Mouse (Mus musculus) heart, embryonic 14.5 days (tissue): ENCODE results near the gene Snrpc. TPM values are rescaled to one million over a fixed set of nuclear protein-coding genes. Genes with fewer than 3 reads are reported as not detected.

ENCODE experiments used
- ATAC-seq: fragments of 200-750 bp; cut with Nextera tagmentation; 2 replicates; pipeline ENCODE4 v1.8.0; 2017; ENCODE audit warnings: low read depth, moderate TSS enrichment; ENCODE audit not compliant: insufficient number of reproducible peaks, insufficient read depth, low FRiP score
- H3K27ac ChIP-seq, 2 experiments: fragments of 200-500 bp in 1 of 2; fragments of 300-500 bp in 1 of 2; sonication (generic) in 1 of 2; replicated peaks in 1 of 2; 2 replicates each; pipeline ENCODE4 v1.5.1; 2012 to 2014; ENCODE audit warnings: low read depth in 2 of 2, low read length in 2 of 2, control low read depth in 1 of 2, mild to moderate bottlenecking in 1 of 2, mixed read lengths in 1 of 2; ENCODE audit not compliant: control insufficient read depth in 1 of 2, insufficient read depth in 1 of 2
- H3K27me3 ChIP-seq: fragments of 300-500 bp; sonication (generic); 2 replicates; pipeline ENCODE4 v1.6.1; 2014; ENCODE audit warnings: mild to moderate bottlenecking, low read length, control low read depth; ENCODE audit not compliant: control insufficient read depth, insufficient read depth
- H3K36me3 ChIP-seq: fragments of 300-500 bp; sonication (generic); 2 replicates; pipeline ENCODE4 v1.6.1; 2014; ENCODE audit warnings: mild to moderate bottlenecking, control low read depth, low read length, mixed read lengths; ENCODE audit not compliant: control insufficient read depth, insufficient read depth
- H3K4me1 ChIP-seq, 2 experiments: fragments of 200-500 bp in 1 of 2; fragments of 300-500 bp in 1 of 2; sonication (generic) in 1 of 2; 2 replicates each; pipeline ENCODE4 v1.6.1; 2012 to 2014; ENCODE audit warnings: low read length in 2 of 2, control low read depth in 1 of 2, mixed read lengths in 1 of 2; ENCODE audit not compliant: control insufficient read depth in 2 of 2, insufficient read depth in 2 of 2
- H3K4me2 ChIP-seq: fragments of 300-500 bp; sonication (generic); 2 replicates; pipeline ENCODE4 v1.6.1; 2014; ENCODE audit warnings: mild to moderate bottlenecking, low read length
- H3K4me3 ChIP-seq, 2 experiments: fragments of 200-500 bp in 1 of 2; fragments of 300-500 bp in 1 of 2; sonication (generic) in 1 of 2; 2 replicates each; pipeline ENCODE4 v1.5.1; 2012 to 2014; ENCODE audit warnings: low read length in 2 of 2, mild to moderate bottlenecking in 2 of 2, control low read depth in 1 of 2, low read depth in 1 of 2, moderate library complexity in 1 of 2; ENCODE audit not compliant: control insufficient read depth in 1 of 2, insufficient read depth in 1 of 2
- H3K9ac ChIP-seq: fragments of 300-500 bp; sonication (generic); 2 replicates; pipeline ENCODE4 v1.6.1; 2014; ENCODE audit warnings: mild to moderate bottlenecking, low read length
- H3K9me3 ChIP-seq: fragments of 300-500 bp; sonication (generic); 2 replicates; pipeline ENCODE4 v1.6.1; 2016; ENCODE audit warnings: low read length, control low read depth; ENCODE audit not compliant: control insufficient read depth
- WGBS: fragments of 180-500 bp; shearing (Covaris S2); extraction: QIAGEN DNeasy Blood & Tissue Kit; methylation state at CpG from one replicate; pipeline ENCODE4 v1.1.7; 2014; 5-methylcytosine and 5-hydroxymethylcytosine counted together
- polyA plus RNA-seq: library from polyadenylated mRNA; unstranded; fragments of >200 nt; fragmentation: Nextera tagmentation; extraction: Ambion mirVana; gene quantifications from 2 replicates; pipeline ENCODE4 v1.2.1, GENCODE M21; 2014

Snrpc gene
- polyA plus RNA-seq, 1 experiment from 2014 or later: 228 TPM

- Histone ChIP-seq H3K4me1 (peaks cover 8 to 17% of the 10 kb centered on the region in 2 experiments), H3K27ac (peak within 1 kb of the TSS; percentile 54 to 82), H3K4me3 (peak within 1 kb of the TSS; percentile 52 to 92), H3K27me3 (no peaks in the 10 kb centered on the region), H3K9ac (peak within 1 kb of the TSS; percentile 96), H3K36me3 (peaks cover 26% of the 10 kb centered on the region), H3K9me3 (no peaks in the 10 kb centered on the region), H3K4me2 (peak within 1 kb of the TSS; percentile 81)
- WGBS: under 1% methylated on average over 53 of the region's 54 CpGs
- peak; percentile 81 for ATAC-seq
These were observed 18.4 kb downstream of the Snrpc start, which contains the start of gene Uhrf1bp1 for GRCm38 (mm10) chr17:27856265-27856797. Gene Uhrf1bp1, plus strand, starts transcription at chr17:27856441.

- peak; percentile 65 for ATAC-seq
- H3K4me2 ChIP-seq: peak overlapping the region; percentile 81
- H3K9me3 ChIP-seq: no peaks in the 10 kb centered on the region
- peak overlapping the region; percentile 54 to 82 for H3K27ac ChIP-seq
- peaks cover 8 to 17% of the 10 kb centered on the region in 2 experiments for H3K4me1 ChIP-seq
- H3K36me3 ChIP-seq: peaks cover 23% of the 10 kb centered on the region
- H3K4me3 ChIP-seq: peak overlapping the region; percentile 52 to 92
- H3K27me3 ChIP-seq: no peaks in the 10 kb centered on the region
- peak overlapping the region; percentile 96 for H3K9ac ChIP-seq
- 2% methylated on average over 52 of the region's 52 CpGs for WGBS
These were observed 19.1 kb downstream of the Snrpc start for GRCm38 (mm10) chr17:27856798-27857648.

DNA sequence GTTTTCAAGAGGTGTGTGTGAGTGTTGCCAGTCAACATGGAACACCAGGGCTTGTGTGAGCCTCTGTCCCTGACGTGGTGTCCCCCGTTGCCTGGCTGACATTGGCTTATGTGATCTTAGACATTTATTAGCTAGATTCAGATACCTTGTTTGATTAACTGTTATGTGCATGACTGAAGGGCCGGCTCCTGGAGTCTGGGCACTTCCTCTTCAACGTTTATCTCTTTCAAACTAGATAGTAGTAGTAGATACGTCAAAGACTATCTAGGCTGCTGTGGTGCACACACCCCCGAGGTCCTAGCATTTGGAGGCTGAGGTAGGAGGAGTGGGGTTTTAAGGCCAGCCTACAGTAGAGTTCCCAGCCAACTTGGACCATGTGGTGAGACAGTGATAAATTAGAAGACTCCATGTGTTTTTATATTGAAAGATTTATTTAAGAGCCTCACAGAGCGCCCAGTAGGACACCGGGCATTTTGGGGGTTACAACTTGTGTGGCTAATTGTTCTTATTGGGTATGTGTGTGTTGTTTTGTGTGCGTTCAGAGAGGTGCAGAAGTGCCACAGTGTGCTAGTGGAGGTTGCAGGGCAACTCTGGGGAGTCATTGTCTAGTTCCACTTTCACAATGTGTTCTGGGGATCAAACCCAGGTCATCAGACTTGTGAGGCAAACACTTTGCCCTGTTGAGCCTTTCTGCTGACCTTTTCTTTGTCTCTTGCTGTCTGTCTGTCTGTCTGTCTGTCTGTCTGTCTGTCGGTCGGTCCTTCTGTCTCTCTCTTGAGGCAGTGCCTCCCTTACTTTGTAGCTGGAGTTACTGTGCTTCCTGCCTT, 19.9 kb downstream of the Snrpc start:
- Histone ChIP-seq H3K4me2 (peak overlapping the region; percentile 81), H3K4me3 (peak overlapping the region; percentile 52 to 92), H3K4me1 (peaks cover 8 to 17% of the 10 kb centered on the region in 2 experiments), H3K27me3 (no peaks in the 10 kb centered on the region), H3K27ac (no peak overlapping the region), H3K9ac (peak overlapping the region; percentile 96), H3K36me3 (peaks cover 14% of the 10 kb centered on the region), H3K9me3 (no peaks in the 10 kb centered on the region)
- WGBS: 38% methylated on average over 11 of the region's 11 CpGs
- ATAC-seq: no peak

DNA sequence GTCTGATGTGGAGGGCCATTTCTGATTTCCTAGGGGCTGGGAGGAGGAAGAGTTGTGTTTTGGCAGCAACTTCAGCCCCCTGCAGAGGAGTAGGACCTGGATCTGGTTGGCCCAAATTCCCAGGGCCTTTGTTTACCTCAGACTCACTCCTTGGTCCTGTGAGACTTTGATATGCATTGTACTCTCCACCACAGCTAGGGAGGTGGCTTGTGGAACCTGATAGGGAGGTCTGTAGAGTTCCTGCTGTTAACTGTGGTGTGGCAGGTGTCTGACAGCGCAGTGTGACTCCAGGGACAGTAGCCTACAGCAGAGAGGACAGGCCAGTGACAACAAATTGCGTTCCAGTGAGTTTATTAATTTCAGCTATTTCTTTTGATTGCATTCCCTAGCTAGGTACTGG, 21.2 kb downstream of the Snrpc start:
- no peaks in the 10 kb centered on the region for H3K9me3 ChIP-seq
- no peak overlapping the region for H3K9ac ChIP-seq
- peaks cover 5% of the 10 kb centered on the region for H3K36me3 ChIP-seq
- 46% methylated on average over 2 of the region's 2 CpGs for WGBS
- no peak overlapping the region for H3K4me3 ChIP-seq
- H3K4me2 ChIP-seq: no peak overlapping the region
- no peak overlapping the region for H3K27ac ChIP-seq
- peaks cover 8 to 17% of the 10 kb centered on the region in 2 experiments for H3K4me1 ChIP-seq
- no peak for ATAC-seq
- no peaks in the 10 kb centered on the region for H3K27me3 ChIP-seq

- H3K9me3 ChIP-seq: no peaks in the 10 kb centered on the region
- H3K27ac ChIP-seq: no peak overlapping the region
- H3K36me3 ChIP-seq: no peaks in the 10 kb centered on the region
- H3K4me1 ChIP-seq: no peaks in the 10 kb centered on the region
- H3K27me3 ChIP-seq: no peaks in the 10 kb centered on the region
- no peak overlapping the region for H3K4me3 ChIP-seq
- no peak overlapping the region for H3K9ac ChIP-seq
- no peak for ATAC-seq
- WGBS: 85% methylated on average over 2 of the region's 2 CpGs
- H3K4me2 ChIP-seq: no peak overlapping the region
These were observed 27.5 kb downstream of the Snrpc start for GRCm38 (mm10) chr17:27865461-27865860.

- no peaks in the 10 kb centered on the region for H3K9me3 ChIP-seq
- no peaks in the 10 kb centered on the region for H3K4me1 ChIP-seq
- no peak overlapping the region for H3K9ac ChIP-seq
- WGBS: 69% methylated on average over 4 of the region's 4 CpGs
- no peaks in the 10 kb centered on the region for H3K27me3 ChIP-seq
- H3K36me3 ChIP-seq: no peaks in the 10 kb centered on the region
- no peak for ATAC-seq
- H3K4me2 ChIP-seq: no peak overlapping the region
- H3K4me3 ChIP-seq: no peak overlapping the region
- H3K27ac ChIP-seq: no peak overlapping the region
These were observed 28.8 kb downstream of the Snrpc start for GRCm38 (mm10) chr17:27866737-27867136.

GRCm38 (mm10) chr17:27871851-27872250, 33.9 kb downstream of the Snrpc start:
- peaks cover 3% of the 10 kb centered on the region; the same call in 1 of the 2 replicates for H3K36me3 ChIP-seq
- no peak overlapping the region for H3K4me2 ChIP-seq
- H3K27ac ChIP-seq: no peak overlapping the region
- peaks cover 4 to 15% of the 10 kb centered on the region in 2 experiments; a peak in 3 of 4 replicates for H3K4me1 ChIP-seq
- H3K27me3 ChIP-seq: no peaks in the 10 kb centered on the region
- 79% methylated on average over 3 of the region's 3 CpGs for WGBS
- no peak for ATAC-seq
- no peaks in the 10 kb centered on the region for H3K9me3 ChIP-seq
- H3K4me3 ChIP-seq: no peak overlapping the region
- H3K9ac ChIP-seq: no peak overlapping the region
